Mouse (Mus musculus) left cerebral cortex, postnatal 14 days (tissue): Measurements from ENCODE around the gene Rybp. TPM values are rescaled to one million over a fixed set of nuclear protein-coding genes. Genes with fewer than 3 reads are reported as not detected.

ENCODE experiments used
- DNase-seq, 2 experiments: peaks; one replicate each; pipeline ENCODE4 v3.0.0; 2021 to 2022; ENCODE audit warnings: low spot score in 2 of 2, mixed read lengths in 1 of 2
- intact Hi-C: fragments of 180-260 bp; cut with DNase I; formaldehyde crosslinking; loops from one replicate; pipeline ENCODE4 v1.15.1; 2025
- total RNA-seq, 2 experiments: library from RNA; stranded (reverse); gene quantifications; 2 replicates each; pipeline ENCODE4 v1.2.3; 2021

Gene Rybp
- total RNA-seq, 2 experiments from 2014 or later = 53.3 to 53.8 TPM

GRCm38 (mm10) chr6:100202091-100202490, 85.2 kb downstream of the Rybp start:
- no peak for DNase-seq
- intact Hi-C loops = no loop called here

DNA sequence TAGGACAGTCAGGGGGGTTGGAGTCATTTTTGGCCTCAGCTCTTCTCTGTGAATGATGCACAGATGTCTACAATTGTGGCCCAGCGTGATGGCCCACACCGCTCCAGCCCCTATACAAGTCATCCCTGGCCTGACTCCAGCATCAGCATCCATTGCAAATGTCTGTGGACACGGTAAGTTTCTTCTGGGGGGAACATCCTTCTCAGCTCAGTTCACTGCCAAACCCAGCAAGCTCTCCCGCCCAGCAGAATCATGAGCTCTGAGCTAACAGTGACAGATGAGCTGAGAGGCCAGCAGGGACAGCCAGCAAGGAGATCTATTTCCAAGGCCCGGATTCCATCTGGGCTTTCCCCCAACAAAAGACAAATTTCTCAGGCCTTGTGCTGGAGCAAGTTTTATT, 90.2 kb downstream of the Rybp start:
- intact Hi-C loops = no loop called here
- DNase-seq = no peak

DNA sequence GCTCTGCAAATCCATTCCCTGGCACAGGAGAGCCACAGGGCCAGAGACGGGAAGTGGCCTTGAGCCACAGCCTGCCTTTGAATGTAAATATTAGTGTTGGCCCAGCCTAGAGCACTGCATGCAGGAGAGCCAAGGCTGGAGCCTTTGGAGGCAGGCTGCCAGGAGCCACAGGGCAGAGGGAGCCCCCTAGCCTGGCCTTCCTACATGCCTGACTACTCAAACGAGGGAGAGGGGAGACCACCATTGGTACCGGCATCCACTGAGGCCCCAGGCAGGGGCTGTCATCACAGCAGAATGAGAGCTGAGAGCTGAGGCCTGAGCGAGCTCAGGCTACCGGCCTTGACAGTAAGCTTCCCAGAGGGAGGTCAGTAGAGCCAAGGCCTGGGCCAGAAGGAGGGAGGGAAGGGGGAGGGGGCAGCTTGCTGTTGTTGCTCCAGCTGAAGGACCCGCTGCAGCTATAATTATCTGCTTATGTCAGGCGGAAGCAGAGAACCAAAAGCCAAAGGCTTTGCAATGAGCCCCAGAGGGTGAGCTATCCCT, 91.3 kb downstream of the Rybp start:
- intact Hi-C loops = no loop called here
- DNase-seq = no peak

- intact Hi-C loops = no loop called here
- no peak for DNase-seq
These were observed 92.2 kb downstream of the Rybp start for GRCm38 (mm10) chr6:100195091-100195490.

GRCm38 (mm10) chr6:100193760-100194159, 93.5 kb downstream of the Rybp start:
- intact Hi-C loops = no loop called here
- DNase-seq = no peak

DNA sequence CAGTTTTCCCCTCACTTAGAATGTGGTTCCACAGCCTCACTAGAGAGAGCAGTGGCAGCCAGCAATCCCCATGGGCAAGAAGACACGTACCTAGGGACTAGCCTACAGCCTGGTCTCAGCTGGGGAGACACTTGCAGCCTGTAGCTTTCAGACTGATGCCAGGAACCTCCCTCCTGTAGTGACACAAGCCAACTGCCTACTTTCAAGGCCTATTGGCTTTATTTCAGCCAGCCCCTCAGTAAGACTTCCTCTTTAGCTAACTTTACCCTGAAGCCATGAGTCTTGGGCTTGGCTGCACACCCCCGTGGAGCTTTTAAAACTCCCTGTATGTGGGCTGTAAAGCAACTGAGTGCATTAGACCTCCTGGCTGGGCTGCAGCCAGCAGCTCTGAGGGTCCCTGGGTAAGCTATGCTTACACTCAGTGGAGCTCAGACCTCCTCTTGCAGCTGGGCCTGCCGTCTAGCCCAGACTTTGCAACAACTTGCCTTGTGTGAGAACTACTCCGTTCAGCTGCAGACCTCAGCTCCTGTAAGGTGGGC, 94.5 kb downstream of the Rybp start:
- DNase-seq = no peak
- intact Hi-C loops = no loop called here

DNA sequence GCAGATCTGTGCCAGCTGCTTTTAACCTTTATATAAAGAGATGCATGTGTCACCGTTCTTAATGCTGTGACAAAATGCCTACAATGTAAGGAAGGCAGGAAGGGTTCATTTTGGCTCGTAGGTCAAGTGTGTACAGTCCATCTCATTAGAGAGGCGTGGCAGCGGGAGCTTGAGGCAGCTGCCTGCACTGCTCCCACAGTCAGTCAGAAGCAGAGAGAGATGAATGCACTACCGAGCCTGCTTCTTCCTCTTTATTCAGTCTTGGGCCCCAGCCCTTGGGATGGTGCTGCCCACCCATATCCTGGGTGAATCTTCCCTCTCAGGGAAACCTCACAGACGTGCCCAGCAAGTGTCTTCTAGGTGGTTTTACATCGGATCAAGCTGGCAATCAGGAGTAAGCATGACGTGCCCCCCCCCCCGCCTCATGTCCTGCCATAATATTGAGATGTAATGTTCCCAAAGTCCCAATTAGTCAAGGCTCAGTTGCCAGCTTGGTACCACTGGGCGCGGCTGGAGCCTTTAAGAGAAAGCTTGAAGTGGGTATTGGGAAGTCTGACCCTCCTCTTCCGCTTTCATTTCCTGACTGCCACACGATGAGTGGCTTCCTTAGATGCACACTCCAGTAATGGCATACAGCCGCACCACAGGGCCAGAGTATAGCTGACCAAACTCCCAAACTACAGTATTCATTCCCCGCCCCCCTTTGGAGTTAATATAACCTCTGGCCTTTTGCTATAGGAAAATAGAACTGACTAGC, 96.3 kb downstream of the Rybp start:
- intact Hi-C loops = no loop called here

DNA sequence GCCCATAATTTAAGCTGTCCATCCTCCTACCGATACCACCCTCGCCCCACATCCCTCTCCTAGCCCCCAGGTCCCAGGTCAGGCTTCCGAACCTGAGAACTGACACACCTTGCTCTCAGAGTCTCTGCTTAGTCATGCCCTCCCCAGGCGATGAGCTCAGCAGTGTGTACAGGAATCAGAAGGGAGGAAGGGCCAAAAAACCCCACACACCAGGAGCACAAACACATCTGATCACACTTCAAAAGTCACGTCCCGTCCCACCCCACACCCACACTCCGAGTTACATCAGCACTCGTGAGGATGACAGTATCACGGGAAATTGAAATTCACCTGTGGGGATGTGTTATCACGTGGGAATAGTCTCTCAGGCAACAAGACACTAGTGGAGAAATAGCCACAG, 97.0 kb downstream of the Rybp start:
- DNase-seq = no peak
- intact Hi-C loops = no loop called here

More for the DNA sequence above, 96.3 kb downstream of the Rybp start:
- DNase-seq = no peak

DNA sequence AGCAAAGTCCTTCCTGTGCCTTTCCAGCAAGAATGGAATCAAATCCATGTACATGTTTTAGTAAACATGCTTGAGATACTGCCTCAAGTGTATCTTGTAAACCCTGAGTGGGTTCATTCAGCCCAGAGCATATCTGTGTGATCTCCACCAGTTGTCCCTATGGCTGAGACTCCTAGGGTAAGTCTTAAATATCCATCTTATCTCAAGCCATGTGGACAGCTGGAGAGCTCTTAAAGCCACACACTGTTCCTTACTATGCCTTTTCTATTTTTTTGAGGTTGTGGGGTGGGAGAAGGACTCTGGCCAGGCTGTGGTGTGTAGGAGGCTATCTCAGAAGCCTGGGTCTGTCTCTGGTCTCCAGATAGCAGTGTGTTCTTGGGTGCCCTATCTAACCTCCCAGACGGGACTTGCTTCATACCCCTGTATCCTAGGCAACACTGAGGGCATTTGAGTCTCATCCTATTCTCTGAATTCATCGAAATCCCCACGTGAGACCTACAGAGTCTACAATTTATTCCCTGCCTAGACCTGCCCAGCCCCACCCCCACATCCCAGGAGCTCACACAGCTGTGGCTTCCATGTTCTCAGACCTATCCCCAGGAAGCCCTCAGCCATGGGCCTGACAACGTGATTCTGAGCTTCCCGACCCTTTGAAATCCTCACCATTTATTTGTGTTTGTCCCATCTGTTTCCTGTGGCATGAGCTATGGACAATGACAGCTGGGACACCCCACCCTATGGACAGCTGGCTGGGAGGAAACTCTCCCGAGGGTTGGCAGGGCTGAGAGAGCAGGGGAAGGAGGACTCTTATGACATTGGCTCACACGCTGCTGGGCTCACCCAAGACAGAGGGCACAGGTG, 98.2 kb downstream of the Rybp start:
- intact Hi-C loops = no loop called here
- no peak for DNase-seq

DNA sequence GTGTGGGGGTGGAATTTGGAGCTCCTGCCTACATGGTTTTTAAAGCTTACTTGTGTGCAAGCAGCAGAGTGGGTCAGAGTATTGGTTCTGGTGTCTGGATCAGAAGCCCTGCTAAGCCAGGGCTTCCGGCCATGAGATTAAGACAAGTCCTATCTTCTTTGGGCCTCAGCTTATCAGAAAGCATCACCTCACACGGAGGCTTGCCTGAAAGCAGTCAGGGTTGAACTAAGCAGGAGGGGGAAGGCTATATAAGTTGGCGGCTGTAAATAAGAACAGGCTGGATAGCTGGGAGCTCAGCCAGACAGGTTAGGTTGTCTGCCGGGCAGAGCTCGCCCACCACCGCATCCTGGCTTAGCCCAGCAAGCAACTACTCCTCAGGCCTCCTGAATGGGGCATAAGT, 99.5 kb downstream of the Rybp start:
- DNase-seq = no peak
- intact Hi-C loops = no loop called here

DNA sequence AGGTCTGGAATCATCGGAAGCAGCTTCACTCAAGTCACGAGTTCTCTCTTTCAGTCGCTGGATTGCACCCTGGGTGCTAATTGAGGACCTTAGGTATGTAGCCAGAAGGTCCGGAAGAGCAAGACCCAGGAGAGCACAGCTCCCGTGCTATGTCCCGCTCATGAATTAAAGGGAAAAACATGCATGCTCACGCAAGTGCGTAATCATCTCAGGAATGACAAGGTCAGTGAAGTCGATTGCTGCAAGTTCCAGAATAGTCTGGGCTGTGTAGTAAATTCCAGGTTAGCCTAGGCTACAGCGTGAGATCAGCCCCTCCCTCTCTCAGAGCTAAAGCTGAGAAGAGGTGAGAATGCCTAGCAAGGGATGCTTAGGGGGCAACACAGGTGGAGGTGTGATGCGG, 100.5 kb downstream of the Rybp start:
- intact Hi-C loops = no loop called here
- DNase-seq = no peak

DNA sequence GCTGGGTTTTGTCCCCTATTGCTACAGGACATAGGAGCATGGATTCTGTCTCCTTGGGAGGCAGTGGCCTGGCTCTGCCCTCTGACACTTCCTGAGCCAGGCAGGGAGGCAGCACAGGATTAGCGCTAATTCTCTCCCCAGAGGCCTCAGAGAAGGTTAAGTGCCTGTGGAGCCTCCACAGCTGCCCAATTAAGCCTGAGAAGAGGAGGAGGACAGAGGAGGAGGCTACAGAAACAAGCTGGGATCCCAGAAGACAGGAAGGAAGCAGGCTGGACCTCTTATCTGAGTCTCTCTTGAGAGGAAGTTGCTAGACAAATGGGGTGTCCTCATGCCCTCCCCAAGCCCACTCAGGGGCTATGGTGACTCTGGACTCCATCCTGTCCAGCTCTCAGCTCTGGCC, 101.8 kb downstream of the Rybp start:
- intact Hi-C loops = no loop called here
- DNase-seq = no peak

DNA sequence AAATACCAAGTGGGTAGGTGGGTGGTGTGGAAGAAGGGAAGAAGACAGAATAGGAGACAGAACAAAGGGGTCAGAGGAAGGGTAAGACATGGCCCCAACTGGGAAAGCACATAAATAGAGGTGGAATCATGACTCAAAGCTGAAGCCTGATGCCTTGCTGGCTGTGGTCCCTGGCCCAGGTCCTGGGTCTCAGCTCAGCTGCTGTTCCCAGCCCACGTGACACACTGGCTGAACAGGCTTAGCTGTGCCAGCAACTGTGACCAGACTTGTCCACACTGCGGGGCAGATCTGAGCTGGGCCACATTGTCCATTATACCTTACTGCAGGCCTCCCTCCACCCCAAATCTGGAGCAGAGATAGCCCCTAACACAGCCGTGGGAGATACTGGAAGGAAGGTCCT, 103.9 kb downstream of the Rybp start:
- no peak for DNase-seq
- intact Hi-C loops = no loop called here

DNA sequence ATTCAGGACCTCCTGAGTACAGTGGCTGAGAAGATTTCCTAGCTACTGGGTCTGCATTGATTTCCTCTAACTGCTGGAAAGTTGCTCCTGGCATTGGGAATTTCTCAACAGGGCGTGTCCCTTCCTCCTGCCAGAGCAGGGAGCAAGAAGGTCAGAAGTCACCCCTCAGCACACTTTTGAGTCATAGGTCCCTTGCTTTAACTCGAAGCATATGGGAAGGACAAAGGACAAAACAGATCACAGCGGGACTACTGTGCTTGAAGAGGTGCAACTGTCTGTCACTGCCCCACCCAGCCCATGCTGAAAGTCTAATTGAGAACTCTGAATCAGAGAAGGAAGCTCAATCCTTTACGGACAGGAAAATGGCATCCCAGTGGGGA, 106.4 kb downstream of the Rybp start:
- no peak for DNase-seq
- intact Hi-C loops = no loop called here

- intact Hi-C loops = no loop called here
- DNase-seq = no peak
These were observed 106.9 kb downstream of the Rybp start for GRCm38 (mm10) chr6:100180213-100180882.

- DNase-seq = no peak
- intact Hi-C loops = no loop called here
These were observed 108.5 kb downstream of the Rybp start for GRCm38 (mm10) chr6:100178830-100179229.
